In the genomic region with DNA sequence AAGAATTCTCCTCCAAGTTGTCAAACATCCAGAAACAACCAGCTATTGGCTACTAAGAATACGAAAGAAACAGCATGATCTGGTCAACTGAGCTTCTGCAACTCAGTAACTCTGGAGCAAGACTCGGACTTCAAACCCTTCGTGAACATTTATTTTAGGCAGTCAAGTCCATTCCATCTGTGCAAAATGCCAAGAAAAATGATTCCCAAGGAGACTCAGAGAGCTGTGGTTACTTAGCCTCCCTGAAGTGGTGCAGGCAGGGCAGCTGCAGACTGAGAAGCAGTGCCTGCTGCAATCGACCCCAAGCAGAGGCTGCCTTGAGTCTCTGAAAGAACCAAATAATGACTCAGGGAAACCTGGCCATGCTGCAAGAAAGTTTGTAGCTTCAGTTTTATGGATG, we compare ENCODE assay signal across 12 mouse cellular contexts.
"Had no signal": no experiment of that assay in that cellular context is flagged by ENCODE, and none has a peak within 500 bp of the region (broad histone marks: within the 10 kb centered on the region; RNA-seq: fewer than 3 reads in every experiment).

No protein-coding gene starts in this region.

- H3K27ac ChIP-seq: left cerebral cortex, adult 2 months; limb, embryonic 10.5 days; liver, embryonic 15.5 days; midbrain, embryonic 13.5 days; neural tube, embryonic 12.5 days had no signal

- H3K27me3 ChIP-seq: liver, embryonic 15.5 days; midbrain, embryonic 13.5 days; neural tube, embryonic 12.5 days had no signal

- H3K4me1 ChIP-seq: limb, embryonic 10.5 days; liver, embryonic 15.5 days; midbrain, embryonic 13.5 days; neural tube, embryonic 12.5 days had no signal

- H3K4me3 ChIP-seq: left cerebral cortex, adult 2 months; limb, embryonic 10.5 days; liver, embryonic 15.5 days; midbrain, embryonic 13.5 days; neural tube, embryonic 12.5 days had no signal

- DNase-seq: lung, adult 2 months; lung, postnatal 36 days; retina, postnatal 1 day; right cerebral cortex, postnatal 4 days; spleen, adult 18-20 months; thymus, adult 18-20 months; thymus, postnatal 14 days had no signal
